Mouse (Mus musculus) embryonic facial prominence, embryonic 12.5 days (tissue): ENCODE data around the gene Sfrp4. TPM values are rescaled to one million over a fixed set of nuclear protein-coding genes. Genes with fewer than 3 reads are reported as not detected.

Source experiments
- ATAC-seq: fragments of 200-750 bp; cut with Nextera tagmentation; 2 replicates; pipeline ENCODE4 v1.8.0; 2017; ENCODE audit not compliant: insufficient number of reproducible peaks, insufficient read depth, low FRiP score, low TSS enrichment
- H3K27ac ChIP-seq: fragments of 300-500 bp; sonication (generic); 2 replicates; pipeline ENCODE4 v1.5.1; 2016; ENCODE audit warnings: mild to moderate bottlenecking
- H3K27me3 ChIP-seq: fragments of 300-500 bp; sonication (generic); 2 replicates; pipeline ENCODE4 v1.6.1; 2016; ENCODE audit warnings: mild to moderate bottlenecking, moderate library complexity
- H3K36me3 ChIP-seq: fragments of 300-500 bp; sonication (generic); 2 replicates; pipeline ENCODE4 v1.6.1; 2016; ENCODE audit warnings: mild to moderate bottlenecking
- H3K4me1 ChIP-seq: fragments of 300-500 bp; sonication (generic); 2 replicates; pipeline ENCODE4 v1.6.1; 2016
- H3K4me2 ChIP-seq: fragments of 300-500 bp; sonication (generic); replicated peaks from 2 replicates; pipeline ENCODE4 v1.6.1; 2016; ENCODE audit warnings: mild to moderate bottlenecking, moderate library complexity
- H3K4me3 ChIP-seq: fragments of 300-500 bp; sonication (generic); 2 replicates; pipeline ENCODE4 v1.5.1; 2016; ENCODE audit warnings: mild to moderate bottlenecking
- H3K9ac ChIP-seq: fragments of 300-500 bp; sonication (generic); 2 replicates; pipeline ENCODE4 v1.6.1; 2016; ENCODE audit warnings: mild to moderate bottlenecking, moderate library complexity
- H3K9me3 ChIP-seq: fragments of 300-500 bp; sonication (generic); 2 replicates; pipeline ENCODE4 v1.6.1; 2016; ENCODE audit warnings: mild to moderate bottlenecking, moderate library complexity
- whole genome bisulfite sequencing: fragments of 180-500 bp; shearing (Covaris S2); methylation state at CpG from one replicate; pipeline ENCODE4 v1.1.7; 2016; 5-methylcytosine and 5-hydroxymethylcytosine counted together
- polyA plus RNA-seq: library from polyadenylated mRNA; unstranded; fragments of >200 nt; fragmentation: Nextera tagmentation; extraction: Ambion mirVana; gene quantifications from 2 replicates; pipeline ENCODE4 v1.2.1, GENCODE M21; 2016

Sfrp4 gene
- polyA plus RNA-seq, 1 experiment from 2014 or later = 3.0 TPM

DNA sequence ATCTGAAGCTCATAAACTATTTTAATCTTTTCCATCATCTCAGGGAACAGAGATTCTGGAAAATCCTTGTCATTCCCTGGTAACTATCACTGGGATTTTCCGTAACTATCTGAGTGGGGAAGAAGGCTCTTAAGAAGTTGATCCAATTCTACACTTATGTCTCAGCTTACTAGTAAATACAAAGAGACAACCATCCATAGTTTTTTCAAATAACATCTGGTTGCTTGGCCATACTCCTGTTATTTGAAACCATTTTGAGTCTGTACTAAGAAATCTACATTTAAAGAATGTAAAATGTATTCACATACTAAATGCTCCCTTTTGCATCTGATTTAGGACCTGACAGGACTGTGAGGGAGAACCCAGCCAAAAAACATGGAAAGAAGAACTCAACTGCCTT lies 9.5 kb upstream of the Sfrp4 start:
- H3K27me3 ChIP-seq = no peaks in the 10 kb centered on the region
- H3K27ac ChIP-seq = no peak overlapping the region
- no peaks in the 10 kb centered on the region for H3K9me3 ChIP-seq
- H3K36me3 ChIP-seq = no peaks in the 10 kb centered on the region
- no peak for ATAC-seq
- H3K9ac ChIP-seq = no peak overlapping the region
- WGBS = 85% methylated on average over 1 of the region's 1 CpGs
- H3K4me3 ChIP-seq = no peak overlapping the region
- no peaks in the 10 kb centered on the region for H3K4me1 ChIP-seq
- H3K4me2 ChIP-seq = no peak overlapping the region

DNA sequence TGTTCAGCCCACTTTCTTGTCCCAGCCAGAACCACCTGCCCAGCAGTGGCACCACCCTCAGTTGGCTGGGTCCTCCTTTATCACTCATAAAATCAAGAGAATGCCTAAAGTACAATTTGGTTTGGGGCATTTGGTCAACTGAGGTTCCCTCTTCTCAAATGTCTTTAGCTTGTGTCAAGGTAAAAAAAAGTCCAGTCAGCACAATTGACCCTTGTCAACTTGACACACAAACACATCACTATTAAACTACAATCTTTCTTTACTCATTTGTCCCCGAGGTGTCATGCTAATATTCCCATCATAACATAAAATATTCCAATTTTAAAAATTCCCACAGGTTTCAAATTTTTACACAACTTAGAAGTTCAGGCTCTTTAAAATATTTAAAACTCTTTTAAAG lies 8.6 kb upstream of the Sfrp4 start:
- 91% methylated on average over 1 of the region's 1 CpGs for WGBS

DNA sequence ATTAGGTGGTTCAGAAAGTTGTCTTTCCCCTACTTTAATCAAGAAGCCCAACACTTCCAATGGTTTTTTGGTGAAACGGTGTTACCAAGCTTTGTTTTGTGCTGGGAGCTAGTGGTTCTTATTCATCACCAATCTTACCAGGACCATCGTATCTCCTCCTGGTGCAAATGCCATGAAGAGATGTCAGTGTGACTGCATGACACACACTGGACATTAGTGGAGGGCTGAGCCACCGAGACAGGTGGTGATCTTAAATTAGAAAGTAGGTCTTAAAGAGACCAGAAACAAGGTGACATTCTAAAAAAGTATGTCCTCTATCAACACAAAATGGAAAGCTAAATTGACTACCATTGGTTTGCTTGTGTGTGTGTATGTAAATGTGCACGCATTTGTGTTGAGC lies 4.8 kb upstream of the Sfrp4 start:
- no peak overlapping the region for H3K9ac ChIP-seq
- no peaks in the 10 kb centered on the region for H3K27me3 ChIP-seq
- no peaks in the 10 kb centered on the region for H3K4me1 ChIP-seq
- H3K4me2 ChIP-seq = no peak overlapping the region; the same call in 1 of the 2 replicates
- H3K36me3 ChIP-seq = no peaks in the 10 kb centered on the region
- 90% methylated on average over 4 of the region's 4 CpGs for WGBS
- H3K27ac ChIP-seq = no peak overlapping the region
- no peaks in the 10 kb centered on the region for H3K9me3 ChIP-seq
- no peak for ATAC-seq
- no peak overlapping the region for H3K4me3 ChIP-seq

More for the DNA sequence above, 8.6 kb upstream of the Sfrp4 start:
- no peak for ATAC-seq
- Histone ChIP-seq H3K27me3 (no peaks in the 10 kb centered on the region), H3K27ac (no peak overlapping the region), H3K9me3 (no peaks in the 10 kb centered on the region), H3K4me2 (no peak overlapping the region), H3K4me3 (no peak overlapping the region), H3K4me1 (no peaks in the 10 kb centered on the region), H3K36me3 (no peaks in the 10 kb centered on the region), H3K9ac (no peak overlapping the region)

DNA sequence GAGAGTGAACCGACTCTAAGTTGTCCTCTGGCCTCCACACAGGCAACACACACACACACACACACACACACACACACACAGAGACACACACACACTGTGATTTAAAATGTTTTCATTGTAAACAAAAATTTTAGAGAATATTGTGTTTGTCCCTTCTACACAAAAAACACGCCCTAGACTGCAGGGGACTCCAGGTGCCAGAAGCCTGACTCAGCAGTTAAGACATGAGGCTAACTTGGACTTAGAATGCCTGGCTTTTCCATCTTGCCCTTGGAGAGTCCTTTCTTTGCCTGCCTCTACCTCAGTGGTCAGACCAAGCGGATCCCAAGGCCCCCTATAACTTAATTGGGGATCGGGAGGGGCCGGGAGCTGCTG lies 4.1 kb upstream of the Sfrp4 start:
- Histone ChIP-seq H3K4me2 (peak overlapping the region; percentile 80), H3K4me3 (peak overlapping the region; percentile 56), H3K4me1 (peaks cover 4% of the 10 kb centered on the region; the same call in 1 of the 2 replicates), H3K27ac (no peak overlapping the region), H3K27me3 (peaks cover 7% of the 10 kb centered on the region), H3K9me3 (no peaks in the 10 kb centered on the region), H3K9ac (peak overlapping the region; percentile 69), H3K36me3 (no peaks in the 10 kb centered on the region)
- WGBS = 8% methylated on average over 5 of the region's 5 CpGs
- ATAC-seq = 0 out of 2 replicates have a peak, but pooled peaks have one; percentile 15

DNA sequence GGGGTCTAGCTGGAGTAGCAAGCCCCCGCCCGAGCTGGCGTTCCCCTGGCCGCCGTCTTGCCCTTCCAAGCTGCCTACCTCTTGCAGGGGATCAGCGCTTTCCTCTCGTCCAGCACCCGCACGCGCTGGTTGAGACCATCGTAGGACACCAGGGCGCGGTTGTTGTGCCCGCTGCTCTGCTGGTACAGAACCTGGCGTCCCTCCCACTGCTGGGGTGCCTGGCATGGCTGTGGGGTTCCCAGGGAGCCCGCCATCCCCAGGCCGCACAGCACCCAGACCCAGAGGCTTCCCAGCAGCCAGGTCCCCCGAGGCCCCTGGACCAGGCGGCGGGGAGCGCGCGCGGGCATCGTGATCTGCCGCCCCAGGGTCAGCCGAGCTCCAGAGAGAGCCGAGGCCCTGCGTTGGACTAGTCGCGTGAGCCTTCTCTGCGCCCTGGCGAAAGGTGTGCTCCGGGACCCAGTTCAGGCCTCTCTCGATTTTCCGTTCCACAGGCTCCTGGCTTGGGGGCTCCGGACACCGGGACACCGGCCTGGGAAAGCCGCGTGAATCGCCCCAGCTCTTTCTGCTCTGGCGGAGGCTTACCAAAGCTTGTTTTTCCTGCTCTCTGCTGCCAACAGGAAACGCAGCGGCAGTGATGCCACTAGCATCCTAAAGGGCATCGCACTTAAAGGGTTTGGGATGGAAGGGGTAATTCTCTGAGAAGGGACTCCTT lies 3.5 kb upstream of the Sfrp4 start, which contains the start of gene Epdr1:
Gene Epdr1, minus strand, starts transcription at position 712 of the 712 bp plus-strand sequence.
- peaks cover 11% of the 10 kb centered on the region for H3K27me3 ChIP-seq
- peak within 1 kb of the TSS; percentile 80 for H3K4me2 ChIP-seq
- H3K27ac ChIP-seq = no peak within 1 kb of the TSS
- no peaks in the 10 kb centered on the region for H3K9me3 ChIP-seq
- H3K36me3 ChIP-seq = no peaks in the 10 kb centered on the region
- H3K4me3 ChIP-seq = peak within 1 kb of the TSS; percentile 56
- under 1% methylated on average over 46 of the region's 46 CpGs for WGBS
- peaks cover 4% of the 10 kb centered on the region; the same call in 1 of the 2 replicates for H3K4me1 ChIP-seq
- peak; percentile 65; the same call in 1 of the 2 replicates for ATAC-seq
- peak within 1 kb of the TSS; percentile 69 for H3K9ac ChIP-seq

DNA sequence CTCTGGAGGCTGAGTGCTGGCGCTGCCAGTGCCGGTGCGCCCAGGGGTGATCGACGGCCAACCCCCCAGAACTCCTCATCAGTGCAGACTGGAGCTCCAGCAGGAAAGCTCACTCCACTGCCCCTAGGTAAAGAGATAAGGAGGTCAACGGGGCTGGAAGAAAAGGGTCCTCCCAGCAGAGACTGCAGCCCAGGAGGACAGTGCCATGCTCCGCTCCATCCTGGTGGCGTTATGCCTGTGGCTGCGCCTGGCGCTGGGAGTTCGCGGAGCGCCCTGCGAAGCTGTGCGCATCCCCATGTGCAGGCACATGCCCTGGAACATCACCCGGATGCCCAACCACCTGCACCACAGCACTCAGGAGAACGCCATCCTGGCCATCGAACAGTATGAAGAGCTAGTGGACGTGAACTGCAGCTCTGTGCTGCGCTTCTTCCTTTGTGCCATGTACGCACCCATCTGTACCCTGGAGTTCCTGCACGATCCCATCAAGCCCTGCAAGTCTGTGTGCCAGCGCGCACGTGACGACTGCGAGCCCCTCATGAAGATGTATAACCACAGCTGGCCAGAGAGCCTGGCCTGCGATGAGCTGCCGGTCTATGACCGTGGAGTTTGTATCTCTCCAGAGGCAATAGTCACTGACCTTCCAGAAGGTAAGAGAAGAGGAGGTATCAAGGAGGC lies 463 bp downstream of the Sfrp4 start:
- no peak for ATAC-seq
- 22% methylated on average over 30 of the region's 30 CpGs for WGBS
- H3K9ac ChIP-seq = peak overlapping the region; percentile 27; the same call in 1 of the 2 replicates

DNA sequence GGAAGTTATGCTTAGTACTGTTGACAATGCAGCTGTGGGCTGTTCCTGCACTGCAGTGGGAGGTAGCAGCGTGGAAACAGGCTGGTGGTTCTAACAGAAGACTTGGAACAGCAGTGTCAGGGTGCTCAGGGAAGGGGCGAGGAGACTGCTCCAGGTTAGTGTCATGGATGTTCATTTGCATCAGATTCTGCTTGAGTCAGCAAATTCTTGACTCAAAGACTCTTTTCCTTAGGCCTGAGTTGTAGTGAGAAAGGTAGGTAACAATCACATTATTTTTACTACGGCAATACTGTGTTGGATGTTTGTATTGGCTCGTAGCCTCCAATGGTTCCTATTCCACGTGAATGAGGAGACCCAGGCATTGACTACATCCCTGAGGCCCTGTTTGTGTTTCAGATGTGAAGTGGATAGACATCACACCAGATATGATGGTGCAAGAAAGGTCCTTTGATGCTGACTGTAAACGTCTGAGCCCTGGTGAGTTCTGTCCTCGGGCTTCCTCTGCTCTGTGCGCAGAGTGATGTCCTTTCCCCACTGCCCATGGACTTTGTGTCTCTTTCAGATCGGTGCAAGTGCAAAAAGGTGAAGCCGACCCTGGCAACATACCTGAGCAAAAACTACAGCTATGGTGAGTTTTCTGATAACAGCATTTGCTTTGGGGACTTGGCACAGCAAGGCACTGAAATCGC lies 1.9 kb downstream of the Sfrp4 start:
- H3K9me3 ChIP-seq = no peaks in the 10 kb centered on the region
- H3K9ac ChIP-seq = no peak overlapping the region
- no peaks in the 10 kb centered on the region for H3K36me3 ChIP-seq
- H3K27ac ChIP-seq = no peak overlapping the region
- ATAC-seq = no peak
- peaks cover 20% of the 10 kb centered on the region for H3K27me3 ChIP-seq
- no peak overlapping the region for H3K4me2 ChIP-seq
- peaks cover 4% of the 10 kb centered on the region; the same call in 1 of the 2 replicates for H3K4me1 ChIP-seq
- no peak overlapping the region for H3K4me3 ChIP-seq
- WGBS = 87% methylated on average over 11 of the region's 11 CpGs

More for the DNA sequence above, 463 bp downstream of the Sfrp4 start:
- Histone ChIP-seq H3K27me3 (peaks cover 20% of the 10 kb centered on the region), H3K27ac (no peak overlapping the region), H3K4me2 (peak overlapping the region; percentile 58), H3K4me3 (peak overlapping the region; percentile 35), H3K9me3 (no peaks in the 10 kb centered on the region), H3K4me1 (peaks cover 4% of the 10 kb centered on the region; the same call in 1 of the 2 replicates), H3K36me3 (no peaks in the 10 kb centered on the region)

DNA sequence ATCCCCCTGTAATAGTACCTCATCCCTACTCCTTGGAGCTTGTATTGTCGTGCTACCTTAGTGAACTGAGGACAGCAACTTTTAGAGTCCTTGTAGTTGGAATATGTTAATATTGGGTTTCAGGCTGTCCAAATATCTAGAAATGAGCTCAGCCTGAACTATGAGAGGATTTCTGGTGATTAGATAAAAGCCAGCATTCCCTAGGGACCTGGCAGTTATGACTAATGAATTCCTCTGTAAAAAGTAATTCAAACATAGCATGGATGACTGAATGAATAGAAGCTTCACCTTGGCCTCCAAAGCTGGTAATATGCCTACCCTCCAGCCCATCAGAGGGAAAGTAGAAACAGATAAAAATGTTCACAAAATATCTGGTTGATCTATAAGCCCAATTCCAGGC lies 3.6 kb downstream of the Sfrp4 start:
- ATAC-seq = no peak
- peaks cover 4% of the 10 kb centered on the region; the same call in 1 of the 2 replicates for H3K4me1 ChIP-seq
- no peak overlapping the region for H3K4me3 ChIP-seq
- no peaks in the 10 kb centered on the region for H3K9me3 ChIP-seq
- no peak overlapping the region for H3K9ac ChIP-seq
- peaks cover 20% of the 10 kb centered on the region for H3K27me3 ChIP-seq
- no peak overlapping the region for H3K27ac ChIP-seq
- no peaks in the 10 kb centered on the region for H3K36me3 ChIP-seq
- 67% methylated on average over 1 of the region's 1 CpGs for whole genome bisulfite sequencing
- H3K4me2 ChIP-seq = no peak overlapping the region

DNA sequence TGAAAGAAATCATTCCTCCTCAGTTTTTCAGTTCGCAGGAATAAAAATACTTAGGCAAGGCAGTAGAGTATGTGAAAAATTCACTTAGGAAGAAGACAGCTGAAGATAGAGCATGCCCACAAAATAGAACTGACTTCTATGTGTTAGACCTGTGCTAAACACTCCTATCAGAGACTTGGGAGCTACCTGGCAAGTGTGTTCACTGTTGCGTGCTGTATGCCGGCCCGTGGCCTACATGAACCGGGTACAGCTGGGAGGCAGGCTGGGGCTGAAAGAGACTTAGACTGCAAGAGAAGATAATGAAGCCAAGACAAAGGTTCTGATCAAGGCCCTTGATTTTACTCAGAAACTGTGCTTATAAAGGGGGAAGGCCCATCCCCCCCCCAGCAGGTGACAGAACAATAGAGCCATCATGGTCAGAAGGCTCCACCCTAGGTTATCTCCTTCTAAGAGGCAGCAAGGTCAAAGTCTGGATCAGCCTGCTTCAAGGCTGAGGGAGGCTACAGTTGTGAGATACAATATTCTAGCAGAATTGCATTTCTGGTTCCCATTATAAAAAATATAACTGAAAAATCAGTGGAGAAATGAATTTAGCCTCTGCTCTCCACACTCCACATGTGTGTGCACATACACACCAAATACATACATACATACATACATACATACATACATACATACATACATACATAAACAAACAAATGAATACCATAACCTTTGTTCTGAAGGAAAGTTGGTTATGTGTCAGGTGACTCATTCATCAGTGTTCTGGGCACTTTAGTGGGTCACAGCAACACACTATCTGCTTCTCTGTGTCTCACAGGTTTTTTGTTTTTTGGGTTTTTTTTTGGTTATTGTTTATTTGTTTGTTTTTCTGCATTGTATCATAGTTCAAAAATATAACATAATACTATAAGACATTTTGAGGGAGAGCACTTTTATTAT lies 8.1 kb downstream of the Sfrp4 start:
- 93% methylated on average over 5 of the region's 5 CpGs for WGBS
- no peaks in the 10 kb centered on the region for H3K27me3 ChIP-seq
- no peak overlapping the region for H3K27ac ChIP-seq
- H3K9ac ChIP-seq = no peak overlapping the region
- no peaks in the 10 kb centered on the region for H3K9me3 ChIP-seq
- H3K4me1 ChIP-seq = no peaks in the 10 kb centered on the region
- no peak for ATAC-seq
- H3K4me3 ChIP-seq = no peak overlapping the region
- H3K36me3 ChIP-seq = no peaks in the 10 kb centered on the region
- no peak overlapping the region for H3K4me2 ChIP-seq

DNA sequence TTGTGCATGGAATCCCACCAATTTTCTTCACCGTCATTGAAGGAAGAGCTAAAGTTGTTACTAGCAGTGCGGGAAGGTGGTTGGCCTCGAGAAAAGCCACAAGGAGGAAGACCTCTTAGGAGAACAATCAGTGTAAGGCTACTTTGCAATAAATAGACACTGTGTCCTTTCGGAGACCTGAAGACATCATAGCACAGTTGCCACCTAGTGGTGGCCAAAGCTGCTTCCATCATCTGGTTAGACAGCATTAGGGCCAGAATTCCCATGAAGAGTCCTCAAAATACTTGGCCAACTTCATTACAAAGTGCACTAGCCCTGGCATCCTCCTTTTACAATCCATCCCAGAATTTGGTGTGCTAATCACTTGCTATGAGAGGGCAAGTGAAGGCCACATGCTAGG lies 13.2 kb downstream of the Sfrp4 start:
- 76% methylated on average over 4 of the region's 4 CpGs for WGBS
- Histone ChIP-seq H3K4me2 (no peak overlapping the region), H3K27ac (no peak overlapping the region), H3K4me1 (no peaks in the 10 kb centered on the region), H3K9ac (no peak overlapping the region), H3K9me3 (no peaks in the 10 kb centered on the region), H3K27me3 (no peaks in the 10 kb centered on the region), H3K4me3 (no peak overlapping the region), H3K36me3 (no peaks in the 10 kb centered on the region)
- ATAC-seq = no peak
